Mouse (Mus musculus): ENCODE measurements around the gene Rpl22. TPM values are rescaled to one million over a fixed set of nuclear protein-coding genes. Genes with fewer than 3 reads are reported as not detected.

Gene Rpl22
- total and polyA plus RNA-seq, 3 experiments: 1,792 to 1,885 TPM; not detected in 1

GRCm38 (mm10) chr4:152295916-152296315 lies 29.6 kb upstream of the Rpl22 start (continued):
- no peak for TF ChIP-seq GABPA (IDR thresholded peaks at IDR 0.05; ENCODE audit: low read depth, low read length)
- no peak for TF ChIP-seq MAX (IDR thresholded peaks at IDR 0.05; ENCODE audit: low read length)

GRCm38 (mm10) chr4:152296371-152296770 lies 29.2 kb upstream of the Rpl22 start:
- Histone ChIP-seq H3K4me3 (ENCODE audit: control insufficient read depth in 1 of 2, insufficient read depth in 1 of 2, low read depth in 2 of 2, low read length in 2 of 2) (peak overlapping the region; percentile 63 to 72), H3K9me3 (replicated peaks; ENCODE audit: insufficient read depth, low read length) (no peaks in the 10 kb centered on the region), H3K27me3 (ENCODE audit: control insufficient read depth in 1 of 2, insufficient read depth in 2 of 2, low read length in 2 of 2) (no peaks in the 10 kb centered on the region), H3K79me2 (ENCODE audit: control insufficient read depth, insufficient read depth, low read length, poor library complexity) (peaks cover 20% of the 10 kb centered on the region), H3K36me3 (ENCODE audit: control insufficient read depth in 1 of 2, insufficient read depth in 2 of 2, low read length in 2 of 2) (peaks cover 0 to 8% of the 10 kb centered on the region in 2 experiments; a peak in 1 of 4 replicates), H3K27ac (ENCODE audit: control insufficient read depth, low read depth, low read length) (peak overlapping the region; percentile 88), H3K9ac (ENCODE audit: control insufficient read depth, low read depth, low read length, poor library complexity, severe bottlenecking) (peak overlapping the region; percentile 72), H3K4me1 (ENCODE audit: control insufficient read depth in 1 of 2, insufficient read depth in 2 of 2, low read length in 2 of 2) (peaks cover 4 to 14% of the 10 kb centered on the region in 2 experiments; a peak in 3 of 4 replicates)
- TF ChIP-seq KAT2A (conservative IDR thresholded peaks at IDR 0.05; ENCODE audit: low read depth, low read length) (0 out of 2 replicates have a peak, but pooled peaks have one; percentile 9), HCFC1 (IDR thresholded peaks at IDR 0.05; ENCODE audit: low read depth, low read length) (peak; percentile 18; the same call in 1 of the 2 replicates), USF1 (IDR thresholded peaks at IDR 0.05; ENCODE audit: low read depth, low read length) (no peak), SMC3 (IDR thresholded peaks at IDR 0.05; ENCODE audit: low read depth, low read length) (no peak), MYC (IDR thresholded peaks at IDR 0.05; ENCODE audit: low read depth, low read length) (0 out of 2 replicates have a peak, but pooled peaks have one; percentile 1), MXI1 (IDR thresholded peaks at IDR 0.05; ENCODE audit: low read depth, low read length) (peak; percentile 25; the same call in 1 of the 2 replicates), CHD1 (IDR thresholded peaks at IDR 0.05; ENCODE audit: low read depth, low read length) (peak; percentile 95; the same call in 1 of the 2 replicates), TAL1 (IDR thresholded peaks at IDR 0.05; ENCODE audit: low read length) (no peak)
- no peak for DNase-seq (ENCODE audit: low read depth, low spot score)

- H3K4me1 ChIP-seq (ENCODE audit: control insufficient read depth in 1 of 2, insufficient read depth in 2 of 2, low read length in 2 of 2): peaks cover 4 to 14% of the 10 kb centered on the region in 2 experiments; a peak in 3 of 4 replicates
- no peaks in the 10 kb centered on the region for H3K27me3 ChIP-seq (ENCODE audit: control insufficient read depth in 1 of 2, insufficient read depth in 2 of 2, low read length in 2 of 2)
- peak; percentile 99 for DNase-seq (ENCODE audit: low read depth, low spot score)
- peak within 1 kb of the TSS; percentile 95 for H3K9ac ChIP-seq (ENCODE audit: control insufficient read depth, low read depth, low read length, poor library complexity, severe bottlenecking)
- no peaks in the 10 kb centered on the region for H3K9me3 ChIP-seq (replicated peaks; ENCODE audit: insufficient read depth, low read length)
- peak within 1 kb of the TSS; percentile 72 to 86 for H3K4me3 ChIP-seq (ENCODE audit: control insufficient read depth in 1 of 2, insufficient read depth in 1 of 2, low read depth in 2 of 2, low read length in 2 of 2)
- peaks cover 20% of the 10 kb centered on the region for H3K79me2 ChIP-seq (ENCODE audit: control insufficient read depth, insufficient read depth, low read length, poor library complexity)
- H3K36me3 ChIP-seq (ENCODE audit: control insufficient read depth in 1 of 2, insufficient read depth in 2 of 2, low read length in 2 of 2): peaks cover 0 to 8% of the 10 kb centered on the region in 2 experiments; a peak in 1 of 4 replicates
- H3K27ac ChIP-seq (ENCODE audit: control insufficient read depth, low read depth, low read length): peak within 1 kb of the TSS; percentile 88
- TF ChIP-seq TBP (IDR thresholded peaks at IDR 0.05; ENCODE audit: low read depth, low read length) (0 out of 2 replicates have a peak, but pooled peaks have one; percentile 26), MXI1 (IDR thresholded peaks at IDR 0.05; ENCODE audit: low read depth, low read length) (peak; percentile 60), UBTF (IDR thresholded peaks at IDR 0.05; ENCODE audit: borderline replicate concordance, insufficient read depth, low read depth, low read length) (0 out of 2 replicates have a peak, but pooled peaks have one; percentile 79), SMC3 (IDR thresholded peaks at IDR 0.05; ENCODE audit: low read depth, low read length) (no peak), ZKSCAN1 (IDR thresholded peaks at IDR 0.05; ENCODE audit: low read depth, low read length) (no peak), RCOR1 (IDR thresholded peaks at IDR 0.05; ENCODE audit: low read depth, low read length) (no peak), USF2 (IDR thresholded peaks at IDR 0.05; ENCODE audit: borderline replicate concordance in 1 of 2, insufficient read depth in 1 of 2, low read depth in 1 of 2, low read length in 2 of 2) (no peak), HCFC1 (IDR thresholded peaks at IDR 0.05; ENCODE audit: low read depth, low read length) (peak; percentile 89), MEF2A (IDR thresholded peaks at IDR 0.05; ENCODE audit: extremely low read depth, insufficient replicate concordance, low read depth, low read length, poor library complexity, severe bottlenecking) (no peak), TCF12 (IDR thresholded peaks at IDR 0.05; ENCODE audit: low read depth, low read length) (peak; percentile 54), NRF1 (IDR thresholded peaks at IDR 0.05; ENCODE audit: insufficient read depth, low read depth, low read length, poor library complexity, severe bottlenecking) (peak; percentile 75), EP300 (IDR thresholded peaks at IDR 0.05; ENCODE audit: low read depth in 1 of 2, low read length in 2 of 2) (no peak), ELF1 (IDR thresholded peaks at IDR 0.05; ENCODE audit: low read depth, low read length) (peak; percentile 100), NELFE (IDR thresholded peaks at IDR 0.05; ENCODE audit: low read depth, low read length) (peak; percentile 86), POLR2AphosphoS2 (IDR thresholded peaks at IDR 0.05; ENCODE audit: low read length) (peak; percentile 93), POLR2A (IDR thresholded peaks at IDR 0.05; ENCODE audit: control insufficient read depth in 1 of 2, insufficient read depth in 1 of 2, low read depth in 1 of 2, low read length in 2 of 2, poor library complexity in 1 of 2) (peak; percentile 80 to 96), MAX (IDR thresholded peaks at IDR 0.05; ENCODE audit: low read length) (no peak), ZNF384 (IDR thresholded peaks at IDR 0.05; ENCODE audit: low read depth, low read length) (no peak), CHD2 (IDR thresholded peaks at IDR 0.05; ENCODE audit: low read length) (peak; percentile 97)
Observed at GRCm38 (mm10) chr4:152296874-152297861, 28.4 kb upstream of the Rpl22 start, which contains the start of gene Icmt. Gene Icmt (plus strand): TSS chr4:152297227.

Data from MEL (cell line).